Mouse (Mus musculus): ENCODE measurements at regions not wholly inside any gene's neighbourhood (a gene's known extent, or its start where the extent isn't known, plus 50 kb on each side); places are given as distances from the start of the nearest gene placed in this dataset.
A peak's percentile ranks its signal among the peaks of the same experiment; 100 is the strongest.

- Histone ChIP-seq H3K9me3 (no peaks in the 10 kb centered on the region), H3K9ac (no peak overlapping the region), H3K36me3 (no peaks in the 10 kb centered on the region), H3K4me3 (no peak overlapping the region), H3K27me3 (no peaks in the 10 kb centered on the region), H3K4me1 (replicated peaks) (no peaks in the 10 kb centered on the region; the same call in 1 of the 2 replicates), H3K4me2 (no peak overlapping the region), H3K27ac (replicated peaks) (no peak overlapping the region)
- ATAC-seq (ENCODE audit: low FRiP score, low read depth), result no peak
- 95% methylated on average over 10 of the region's 10 CpGs for WGBS
Observed at GRCm38 (mm10) chr4:140423791-140424190, 177.2 kb upstream of the Igsf21 start.

- no peak overlapping the region for H3K27ac ChIP-seq (replicated peaks)
- no peaks in the 10 kb centered on the region; the same call in 1 of the 2 replicates for H3K4me1 ChIP-seq (replicated peaks)
- H3K9ac ChIP-seq, result no peak overlapping the region
- no peak for ATAC-seq (ENCODE audit: low FRiP score, low read depth)
- H3K36me3 ChIP-seq, result no peaks in the 10 kb centered on the region
- no peak overlapping the region for H3K4me2 ChIP-seq
- WGBS, result 57% methylated on average over 7 of the region's 7 CpGs
- H3K9me3 ChIP-seq, result no peaks in the 10 kb centered on the region
- H3K4me3 ChIP-seq, result no peak overlapping the region
- no peaks in the 10 kb centered on the region for H3K27me3 ChIP-seq
Observed at GRCm38 (mm10) chr4:140421926-140422585, 175.5 kb upstream of the Igsf21 start.

GRCm38 (mm10) chr4:140419720-140420412 is 173.3 kb upstream of the Igsf21 start:
- no peak for ATAC-seq (ENCODE audit: low FRiP score, low read depth)
- no peaks in the 10 kb centered on the region for H3K27me3 ChIP-seq
- WGBS, result 68% methylated on average over 15 of the region's 15 CpGs
- no peak overlapping the region for H3K27ac ChIP-seq (replicated peaks)
- no peak overlapping the region for H3K9ac ChIP-seq
- H3K4me1 ChIP-seq (replicated peaks), result no peaks in the 10 kb centered on the region; the same call in 1 of the 2 replicates
- no peaks in the 10 kb centered on the region for H3K36me3 ChIP-seq
- H3K9me3 ChIP-seq, result no peaks in the 10 kb centered on the region
- no peak overlapping the region for H3K4me3 ChIP-seq
- H3K4me2 ChIP-seq, result no peak overlapping the region

GRCm38 (mm10) chr4:140412312-140412930 is 165.8 kb upstream of the Igsf21 start:
- H3K9me3 ChIP-seq, result no peaks in the 10 kb centered on the region
- WGBS, result 41% methylated on average over 17 of the region's 17 CpGs
- ATAC-seq (ENCODE audit: low FRiP score, low read depth), result no peak
- no peaks in the 10 kb centered on the region for H3K27me3 ChIP-seq
- H3K27ac ChIP-seq (replicated peaks), result peak overlapping the region; percentile 12; the same call in 1 of the 2 replicates
- peaks cover 13% of the 10 kb centered on the region for H3K4me1 ChIP-seq (replicated peaks)
- no peak overlapping the region for H3K4me3 ChIP-seq
- no peak overlapping the region for H3K9ac ChIP-seq
- H3K4me2 ChIP-seq, result no peak overlapping the region
- H3K36me3 ChIP-seq, result no peaks in the 10 kb centered on the region

- 96% methylated on average over 5 of the region's 5 CpGs for WGBS
- Histone ChIP-seq H3K4me2 (no peak overlapping the region), H3K27ac (replicated peaks) (no peak overlapping the region), H3K27me3 (no peaks in the 10 kb centered on the region), H3K9me3 (no peaks in the 10 kb centered on the region), H3K4me3 (no peak overlapping the region), H3K9ac (no peak overlapping the region), H3K36me3 (no peaks in the 10 kb centered on the region), H3K4me1 (replicated peaks) (peaks cover 19% of the 10 kb centered on the region)
- ATAC-seq (ENCODE audit: low FRiP score, low read depth), result no peak
Observed at GRCm38 (mm10) chr4:140408446-140408845, 161.9 kb upstream of the Igsf21 start.

- 87% methylated on average over 4 of the region's 4 CpGs for WGBS
- H3K9ac ChIP-seq, result no peak overlapping the region
- H3K27ac ChIP-seq (replicated peaks), result no peak overlapping the region
- no peaks in the 10 kb centered on the region for H3K27me3 ChIP-seq
- H3K36me3 ChIP-seq, result no peaks in the 10 kb centered on the region
- peaks cover 18% of the 10 kb centered on the region for H3K4me1 ChIP-seq (replicated peaks)
- no peaks in the 10 kb centered on the region for H3K9me3 ChIP-seq
- no peak overlapping the region for H3K4me2 ChIP-seq
- ATAC-seq (ENCODE audit: low FRiP score, low read depth), result no peak
- no peak overlapping the region for H3K4me3 ChIP-seq
Observed at GRCm38 (mm10) chr4:140406913-140407312, 160.3 kb upstream of the Igsf21 start.

- Histone ChIP-seq H3K4me2 (no peak overlapping the region), H3K9me3 (no peaks in the 10 kb centered on the region), H3K36me3 (no peaks in the 10 kb centered on the region), H3K27me3 (no peaks in the 10 kb centered on the region), H3K9ac (no peak overlapping the region), H3K4me1 (replicated peaks) (peaks cover 18% of the 10 kb centered on the region), H3K4me3 (no peak overlapping the region), H3K27ac (replicated peaks) (no peak overlapping the region)
- 12% methylated on average over 6 of the region's 7 CpGs for WGBS
- peak; percentile 67; the same call in 1 of the 2 replicates for ATAC-seq (ENCODE audit: low FRiP score, low read depth)
Observed at GRCm38 (mm10) chr4:140405993-140406881, 159.7 kb upstream of the Igsf21 start.

- H3K4me2 ChIP-seq, result no peak overlapping the region
- peaks cover 18% of the 10 kb centered on the region for H3K4me1 ChIP-seq (replicated peaks)
- WGBS, result 75% methylated on average over 9 of the region's 9 CpGs
- H3K36me3 ChIP-seq, result no peaks in the 10 kb centered on the region
- no peak for ATAC-seq (ENCODE audit: low FRiP score, low read depth)
- H3K27ac ChIP-seq (replicated peaks), result no peak overlapping the region
- H3K4me3 ChIP-seq, result no peak overlapping the region
- H3K9ac ChIP-seq, result no peak overlapping the region
- no peaks in the 10 kb centered on the region for H3K27me3 ChIP-seq
- H3K9me3 ChIP-seq, result no peaks in the 10 kb centered on the region
Observed at GRCm38 (mm10) chr4:140405427-140405826, 158.8 kb upstream of the Igsf21 start.

- Histone ChIP-seq H3K4me1 (replicated peaks) (peaks cover 18% of the 10 kb centered on the region), H3K36me3 (no peaks in the 10 kb centered on the region), H3K9me3 (no peaks in the 10 kb centered on the region), H3K4me2 (no peak overlapping the region), H3K27ac (replicated peaks) (no peak overlapping the region), H3K9ac (no peak overlapping the region), H3K27me3 (no peaks in the 10 kb centered on the region), H3K4me3 (no peak overlapping the region)
- no peak for ATAC-seq (ENCODE audit: low FRiP score, low read depth)
- WGBS, result 39% methylated on average over 8 of the region's 8 CpGs
Observed at GRCm38 (mm10) chr4:140403128-140403527, 156.5 kb upstream of the Igsf21 start.

GRCm38 (mm10) chr4:140402319-140402718 is 155.7 kb upstream of the Igsf21 start:
- Histone ChIP-seq H3K9me3 (no peaks in the 10 kb centered on the region), H3K27me3 (no peaks in the 10 kb centered on the region), H3K4me2 (no peak overlapping the region), H3K27ac (replicated peaks) (no peak overlapping the region), H3K36me3 (no peaks in the 10 kb centered on the region), H3K4me3 (no peak overlapping the region), H3K4me1 (replicated peaks) (peaks cover 18% of the 10 kb centered on the region), H3K9ac (no peak overlapping the region)
- ATAC-seq (ENCODE audit: low FRiP score, low read depth), result no peak
- 46% methylated on average over 7 of the region's 7 CpGs for WGBS

GRCm38 (mm10) chr4:140401632-140402031 is 155.0 kb upstream of the Igsf21 start:
- Histone ChIP-seq H3K4me1 (replicated peaks) (peaks cover 17% of the 10 kb centered on the region), H3K9me3 (no peaks in the 10 kb centered on the region), H3K4me3 (no peak overlapping the region), H3K4me2 (no peak overlapping the region), H3K36me3 (no peaks in the 10 kb centered on the region), H3K27me3 (no peaks in the 10 kb centered on the region), H3K27ac (replicated peaks) (0 out of 2 replicates have a peak overlapping the region, but pooled peaks have one; percentile 14), H3K9ac (no peak overlapping the region)
- no peak for ATAC-seq (ENCODE audit: low FRiP score, low read depth)
- 70% methylated on average over 10 of the region's 10 CpGs for WGBS
